Mouse (Mus musculus) lung, postnatal 0 days (tissue): ENCODE measurements around the gene S100a10.

ENCODE experiments used
- CTCF ChIP-seq: IDR thresholded peaks from 2 replicates; pipeline ENCODE4 v1.5.1; 2016; ENCODE audit warnings: antibody characterized with exemption, mild to moderate bottlenecking
- EP300 ChIP-seq: IDR thresholded peaks from 2 replicates; pipeline ENCODE4 v1.6.1; 2016; ENCODE audit warnings: antibody characterized with exemption, mild to moderate bottlenecking, control low read depth

DNA sequence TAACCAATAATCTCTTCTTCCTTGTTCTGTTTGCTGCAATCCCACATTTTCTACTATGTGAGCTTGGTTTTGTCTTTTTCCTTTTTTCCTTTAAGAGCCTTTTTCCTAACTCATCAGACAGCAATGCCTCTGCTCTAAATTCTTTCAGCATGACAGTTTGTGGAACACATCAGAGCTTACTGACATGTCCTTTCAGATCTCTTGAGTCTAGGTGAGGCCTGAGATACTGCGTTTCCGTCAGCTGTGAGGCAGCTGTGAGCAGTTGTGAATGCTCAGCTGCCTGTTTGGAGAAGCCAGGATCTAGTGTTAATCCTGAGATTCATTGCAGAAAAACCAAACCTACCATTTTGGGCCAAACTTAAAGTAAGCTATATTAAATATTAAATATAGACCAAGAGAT lies 16.4 kb upstream of the S100a10 start:
- TF ChIP-seq CTCF: no peak
- TF ChIP-seq EP300: no peak
